Mouse (Mus musculus): ENCODE results near the gene Ak7. TPM values are rescaled to one million over a fixed set of nuclear protein-coding genes. Genes with fewer than 3 reads are reported as not detected.

Gene Ak7
- polyA plus RNA-seq, 1 experiment from 2014 or later: 0.09 TPM

- Histone ChIP-seq H3K36me3 (peaks cover 47% of the 10 kb centered on the region), H3K9ac (no peak overlapping the region), H3K4me2 (no peak overlapping the region), H3K27me3 (no peaks in the 10 kb centered on the region), H3K4me1 (no peaks in the 10 kb centered on the region), H3K9me3 (no peaks in the 10 kb centered on the region), H3K4me3 (no peak overlapping the region), H3K27ac (no peak overlapping the region)
- WGBS: 98% methylated on average over 3 of the region's 3 CpGs
- ATAC-seq (ENCODE audit: insufficient number of reproducible peaks, low FRiP score, low TSS enrichment, low read depth): no peak
Observed at GRCm38 (mm10) chr12:105806205-105806604, 100.4 kb downstream of the Ak7 start.

- Histone ChIP-seq H3K36me3 (peaks cover 53% of the 10 kb centered on the region), H3K4me1 (no peaks in the 10 kb centered on the region), H3K27ac (no peak overlapping the region), H3K9me3 (no peaks in the 10 kb centered on the region), H3K27me3 (no peaks in the 10 kb centered on the region), H3K9ac (no peak overlapping the region), H3K4me2 (no peak overlapping the region), H3K4me3 (no peak overlapping the region)
- 99% methylated on average over 7 of the region's 7 CpGs for WGBS
- ATAC-seq (ENCODE audit: insufficient number of reproducible peaks, low FRiP score, low TSS enrichment, low read depth): no peak
Observed at GRCm38 (mm10) chr12:105807416-105807815, 101.6 kb downstream of the Ak7 start.

GRCm38 (mm10) chr12:105808945-105809344 lies 103.2 kb downstream of the Ak7 start:
- WGBS: 35% methylated on average over 3 of the region's 3 CpGs
- no peak for ATAC-seq (ENCODE audit: insufficient number of reproducible peaks, low FRiP score, low TSS enrichment, low read depth)
- Histone ChIP-seq H3K4me2 (no peak overlapping the region), H3K27ac (no peak overlapping the region), H3K27me3 (no peaks in the 10 kb centered on the region), H3K4me3 (no peak overlapping the region), H3K9me3 (no peaks in the 10 kb centered on the region), H3K4me1 (no peaks in the 10 kb centered on the region), H3K9ac (no peak overlapping the region), H3K36me3 (peaks cover 61% of the 10 kb centered on the region)

- no peaks in the 10 kb centered on the region for H3K9me3 ChIP-seq
- H3K4me2 ChIP-seq: no peak overlapping the region
- ATAC-seq (ENCODE audit: insufficient number of reproducible peaks, low FRiP score, low TSS enrichment, low read depth): no peak
- H3K27me3 ChIP-seq: no peaks in the 10 kb centered on the region
- H3K4me1 ChIP-seq: no peaks in the 10 kb centered on the region
- WGBS: 89% methylated on average over 6 of the region's 6 CpGs
- no peak overlapping the region for H3K4me3 ChIP-seq
- no peak overlapping the region for H3K27ac ChIP-seq
- H3K9ac ChIP-seq: no peak overlapping the region
- peaks cover 62% of the 10 kb centered on the region for H3K36me3 ChIP-seq
Observed at GRCm38 (mm10) chr12:105810608-105811007, 104.8 kb downstream of the Ak7 start.

DNA sequence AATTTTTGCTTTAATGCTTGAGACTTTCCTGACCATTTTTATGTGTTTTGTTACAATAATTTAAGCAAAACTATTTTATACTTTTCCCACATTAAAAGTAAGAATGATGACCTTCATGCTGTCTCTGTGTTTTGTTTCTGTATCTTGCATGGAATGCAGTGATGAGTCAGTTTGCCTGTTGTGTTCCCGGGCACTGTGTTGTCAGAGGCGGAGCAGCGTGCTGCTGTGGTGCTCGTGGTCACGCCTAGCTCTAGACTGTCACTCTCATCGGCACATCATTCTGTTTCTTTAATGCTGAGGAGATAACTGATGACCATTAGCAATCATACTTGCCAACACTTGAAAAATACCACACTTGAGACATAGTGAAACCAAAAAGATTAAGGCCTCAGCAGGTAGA lies 108.2 kb downstream of the Ak7 start:
- H3K36me3 ChIP-seq: peaks cover 54% of the 10 kb centered on the region
- WGBS: 85% methylated on average over 6 of the region's 6 CpGs
- no peak overlapping the region for H3K4me3 ChIP-seq
- H3K9ac ChIP-seq: no peak overlapping the region
- no peaks in the 10 kb centered on the region for H3K9me3 ChIP-seq
- no peaks in the 10 kb centered on the region for H3K27me3 ChIP-seq
- no peak overlapping the region for H3K4me2 ChIP-seq
- H3K4me1 ChIP-seq: no peaks in the 10 kb centered on the region
- H3K27ac ChIP-seq: no peak overlapping the region
- no peak for ATAC-seq (ENCODE audit: insufficient number of reproducible peaks, low FRiP score, low TSS enrichment, low read depth)

GRCm38 (mm10) chr12:105823472-105823871 lies 117.7 kb downstream of the Ak7 start:
- peaks cover 87% of the 10 kb centered on the region for H3K36me3 ChIP-seq
- 84% methylated on average over 4 of the region's 4 CpGs for WGBS
- H3K9me3 ChIP-seq: no peaks in the 10 kb centered on the region
- H3K4me1 ChIP-seq: no peaks in the 10 kb centered on the region
- H3K4me3 ChIP-seq: no peak overlapping the region
- ATAC-seq (ENCODE audit: insufficient number of reproducible peaks, low FRiP score, low TSS enrichment, low read depth): no peak
- no peak overlapping the region for H3K4me2 ChIP-seq
- no peaks in the 10 kb centered on the region for H3K27me3 ChIP-seq
- H3K27ac ChIP-seq: no peak overlapping the region
- H3K9ac ChIP-seq: no peak overlapping the region

DNA sequence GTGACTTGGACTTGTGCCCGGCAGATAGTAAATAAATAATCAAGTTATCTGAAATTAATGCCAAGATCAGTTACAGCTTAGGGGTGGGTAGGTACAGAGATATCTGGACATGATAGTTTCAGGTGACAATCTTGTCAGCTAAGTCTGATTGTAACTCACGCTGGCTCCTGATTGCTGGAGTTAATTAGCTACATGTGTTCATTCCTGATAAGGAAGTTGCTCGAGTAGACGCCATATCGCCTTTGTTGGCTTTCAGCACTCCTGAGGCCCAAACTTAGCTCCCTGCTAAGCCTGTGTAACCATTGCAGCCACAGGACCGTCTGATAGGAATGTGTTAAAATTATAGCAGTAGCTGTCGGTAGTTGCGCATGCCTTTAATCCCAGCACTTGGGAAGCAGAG lies 119.0 kb downstream of the Ak7 start:
- Histone ChIP-seq H3K27ac (no peak overlapping the region), H3K4me3 (no peak overlapping the region), H3K4me2 (no peak overlapping the region), H3K4me1 (no peaks in the 10 kb centered on the region), H3K27me3 (no peaks in the 10 kb centered on the region), H3K9ac (no peak overlapping the region), H3K9me3 (no peaks in the 10 kb centered on the region), H3K36me3 (peaks cover 89% of the 10 kb centered on the region)
- 71% methylated on average over 8 of the region's 8 CpGs for whole genome bisulfite sequencing
- ATAC-seq (ENCODE audit: insufficient number of reproducible peaks, low FRiP score, low TSS enrichment, low read depth): no peak

DNA sequence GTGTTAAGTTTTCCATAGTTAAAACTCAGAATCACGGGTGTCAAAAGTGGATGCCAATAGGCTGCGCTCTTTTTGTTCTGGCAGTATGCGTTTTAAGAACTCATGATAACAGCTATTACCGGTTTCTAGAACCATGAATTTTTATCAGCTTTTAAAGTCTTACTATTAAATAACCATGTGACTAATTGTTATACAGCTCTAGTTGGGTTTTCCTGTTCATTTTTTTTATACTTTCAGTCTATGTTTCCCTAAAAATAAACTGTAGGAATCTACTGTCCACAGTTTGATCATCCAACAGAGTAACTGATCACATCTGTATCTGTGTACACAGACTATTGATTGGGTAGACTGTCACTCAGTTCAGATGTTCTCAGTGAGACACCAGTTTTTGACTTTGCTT lies 119.5 kb downstream of the Ak7 start:
- no peaks in the 10 kb centered on the region for H3K27me3 ChIP-seq
- H3K4me3 ChIP-seq: no peak overlapping the region
- WGBS: 93% methylated on average over 4 of the region's 4 CpGs
- H3K36me3 ChIP-seq: peaks cover 87% of the 10 kb centered on the region
- no peak for ATAC-seq (ENCODE audit: insufficient number of reproducible peaks, low FRiP score, low TSS enrichment, low read depth)
- no peak overlapping the region for H3K4me2 ChIP-seq
- no peak overlapping the region for H3K27ac ChIP-seq
- no peaks in the 10 kb centered on the region for H3K4me1 ChIP-seq
- no peaks in the 10 kb centered on the region for H3K9me3 ChIP-seq
- no peak overlapping the region for H3K9ac ChIP-seq

Other genes starting within 250 kb of the Ak7 start
- gene Bdkrb2, start 142.8 kb upstream of the Ak7 start, polyA plus RNA-seq (2015; fragmentation: Nextera tagmentation; extraction: Ambion mirVana): 3.8 and 4.6 TPM in 2 replicates
- 0.35 TPM in 1 of 2 replicates, not detected in the other for gene Bdkrb1, start 102.9 kb upstream of the Ak7 start, polyA plus RNA-seq (2015; fragmentation: Nextera tagmentation; extraction: Ambion mirVana)
- gene Gskip, start 21.1 kb upstream of the Ak7 start, polyA plus RNA-seq (2015; fragmentation: Nextera tagmentation; extraction: Ambion mirVana): 32.3 and 34.0 TPM in 2 replicates
- gene Atg2b, start 20.8 kb upstream of the Ak7 start, polyA plus RNA-seq (2015; fragmentation: Nextera tagmentation; extraction: Ambion mirVana): 12.9 and 13.6 TPM in 2 replicates
- 184 and 185 TPM in 2 replicates for gene Papola, start 78.7 kb downstream of the Ak7 start, polyA plus RNA-seq (2015; fragmentation: Nextera tagmentation; extraction: Ambion mirVana)